Mouse (Mus musculus): ENCODE measurements around the gene Slc26a5. TPM values are rescaled to one million over a fixed set of nuclear protein-coding genes. Genes with fewer than 3 reads are reported as not detected.

The Slc26a5 gene
- polyA plus RNA-seq, 1 experiment from 2014 or later, result not detected

DNA sequence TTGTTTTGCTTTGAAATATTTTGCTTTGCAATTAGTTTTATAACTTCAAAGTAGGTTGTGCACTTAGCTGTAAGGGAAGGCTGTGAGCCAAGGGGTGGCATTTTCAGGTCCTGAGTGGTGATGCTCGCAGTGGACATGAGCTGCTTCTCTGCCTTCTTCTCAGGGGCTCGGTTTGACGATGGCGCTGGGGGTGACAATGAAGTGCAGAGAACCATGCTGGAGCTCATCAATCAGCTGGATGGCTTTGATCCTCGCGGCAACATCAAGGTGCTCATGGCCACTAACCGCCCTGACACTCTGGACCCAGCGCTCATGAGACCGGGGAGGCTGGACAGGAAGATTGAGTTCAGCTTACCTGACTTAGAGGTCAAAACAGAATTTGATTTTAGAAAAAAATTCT, 62.5 kb downstream of the Slc26a5 start:
- Histone ChIP-seq H3K27ac (no peak overlapping the region), H3K4me1 (replicated peaks) (no peaks in the 10 kb centered on the region), H3K4me3 (replicated peaks) (no peak overlapping the region), H3K27me3 (replicated peaks) (no peaks in the 10 kb centered on the region), H3K9me3 (no peaks in the 10 kb centered on the region), H3K4me2 (replicated peaks) (no peak overlapping the region), H3K36me3 (peaks cover 18% of the 10 kb centered on the region), H3K9ac (no peak overlapping the region)
- no peak for ATAC-seq
- 92% methylated on average over 9 of the region's 9 CpGs for WGBS

DNA sequence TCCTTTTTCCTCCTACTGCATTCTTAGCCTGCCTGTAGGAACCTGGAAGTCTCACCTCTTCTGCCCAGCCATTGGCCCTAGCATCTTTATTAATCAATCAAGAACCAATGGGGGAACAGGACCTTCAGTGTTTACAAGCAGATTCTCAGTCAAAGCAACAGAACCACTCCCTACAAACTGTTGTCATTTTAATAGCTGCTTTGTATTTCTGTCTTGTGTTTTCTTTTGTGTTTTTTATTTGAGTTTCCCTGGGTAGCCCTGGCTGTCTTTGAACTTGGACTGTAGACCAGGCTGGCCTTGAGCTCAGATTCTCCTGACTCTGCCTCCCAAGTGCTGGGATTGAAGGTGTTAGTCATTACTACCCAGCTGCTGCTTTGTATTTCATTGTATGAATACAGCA, 73.2 kb downstream of the Slc26a5 start:
- ATAC-seq, result no peak
- Histone ChIP-seq H3K9ac (no peak overlapping the region), H3K27ac (no peak overlapping the region), H3K27me3 (replicated peaks) (no peaks in the 10 kb centered on the region), H3K36me3 (0 out of 2 replicates have a peak, but pooled peaks cover 11% of the 10 kb centered on the region), H3K4me2 (replicated peaks) (no peak overlapping the region), H3K9me3 (no peaks in the 10 kb centered on the region), H3K4me3 (replicated peaks) (no peak overlapping the region), H3K4me1 (replicated peaks) (peaks cover 6% of the 10 kb centered on the region; the same call in 1 of the 2 replicates)

DNA sequence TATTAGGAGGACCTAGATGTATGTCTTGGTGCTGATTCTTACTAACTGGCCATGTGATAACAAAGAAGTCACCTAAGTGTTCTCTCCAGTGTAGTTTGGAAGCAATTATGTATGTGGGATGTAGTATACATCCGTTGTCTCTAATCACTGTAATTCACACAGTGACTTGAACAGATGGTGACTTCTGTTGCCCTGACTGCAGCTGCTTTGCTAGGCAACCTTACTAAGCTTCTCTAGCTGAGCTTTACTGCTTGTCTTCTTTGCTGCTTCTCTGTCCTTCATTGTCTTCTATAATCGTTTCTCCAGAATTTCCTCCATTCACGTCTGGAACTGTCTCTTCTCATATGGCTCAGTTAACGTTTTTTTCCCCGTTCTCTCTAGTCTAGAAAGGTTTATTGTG, 76.3 kb downstream of the Slc26a5 start:
- no peak overlapping the region for H3K4me2 ChIP-seq (replicated peaks)
- H3K27ac ChIP-seq, result no peak overlapping the region
- H3K36me3 ChIP-seq, result no peaks in the 10 kb centered on the region
- H3K4me3 ChIP-seq (replicated peaks), result no peak overlapping the region
- H3K9me3 ChIP-seq, result no peaks in the 10 kb centered on the region
- H3K9ac ChIP-seq, result no peak overlapping the region
- H3K4me1 ChIP-seq (replicated peaks), result peaks cover 6% of the 10 kb centered on the region; the same call in 1 of the 2 replicates
- ATAC-seq, result no peak
- WGBS, result 64% methylated on average over 5 of the region's 5 CpGs
- no peaks in the 10 kb centered on the region for H3K27me3 ChIP-seq (replicated peaks)

DNA sequence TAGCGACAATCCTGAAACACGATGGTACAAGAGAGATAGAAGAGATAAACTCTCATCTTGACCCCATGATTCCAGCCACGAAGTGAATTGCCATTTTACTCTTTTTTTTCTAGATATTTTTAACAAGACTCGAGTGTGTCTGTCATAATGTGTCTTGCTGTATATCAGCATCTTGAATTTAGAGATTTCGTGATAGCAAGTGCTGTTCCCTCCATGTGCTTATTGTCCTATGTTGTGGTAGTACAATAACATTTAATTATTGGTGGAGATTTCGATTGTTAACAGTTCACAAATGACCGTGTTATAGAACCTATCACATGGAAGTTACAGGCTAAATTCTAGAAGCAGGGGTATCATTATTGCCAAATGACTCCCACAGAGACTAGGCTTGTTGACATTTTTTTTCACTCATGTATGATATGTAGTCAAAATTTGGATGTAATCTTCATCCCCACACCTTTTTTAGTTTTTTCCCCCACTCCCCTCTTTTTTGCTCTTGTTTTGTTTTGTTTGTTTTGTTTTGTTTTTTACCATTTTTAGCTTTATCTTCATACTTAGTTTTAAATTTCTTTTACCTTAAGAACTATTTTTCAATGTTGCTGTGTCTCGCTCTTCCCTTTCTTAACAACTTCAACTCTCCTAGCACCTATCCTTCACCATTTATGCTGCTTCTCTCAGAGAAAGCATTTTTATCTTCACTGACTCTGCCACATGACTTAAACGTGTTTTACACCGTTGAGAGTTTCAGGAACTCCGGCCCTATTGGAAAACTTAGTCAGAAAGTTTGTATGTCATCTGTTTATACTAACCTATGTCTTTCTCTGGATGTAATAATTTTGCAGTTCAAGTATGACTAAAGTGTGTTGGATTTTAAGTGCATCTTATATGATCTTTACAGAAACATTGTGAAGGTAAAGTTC, 78.0 kb downstream of the Slc26a5 start:
- peak overlapping the region; percentile 85 for H3K4me3 ChIP-seq (replicated peaks)
- H3K27ac ChIP-seq, result 0 out of 2 replicates have a peak overlapping the region, but pooled peaks have one; percentile 84
- H3K27me3 ChIP-seq (replicated peaks), result no peaks in the 10 kb centered on the region
- H3K9me3 ChIP-seq, result no peaks in the 10 kb centered on the region
- peaks cover 6% of the 10 kb centered on the region; the same call in 1 of the 2 replicates for H3K4me1 ChIP-seq (replicated peaks)
- H3K9ac ChIP-seq, result peak overlapping the region; percentile 92
- WGBS, result 35% methylated on average over 11 of the region's 11 CpGs
- ATAC-seq, result no peak
- peak overlapping the region; percentile 65 for H3K4me2 ChIP-seq (replicated peaks)
- peaks cover 3% of the 10 kb centered on the region for H3K36me3 ChIP-seq

DNA sequence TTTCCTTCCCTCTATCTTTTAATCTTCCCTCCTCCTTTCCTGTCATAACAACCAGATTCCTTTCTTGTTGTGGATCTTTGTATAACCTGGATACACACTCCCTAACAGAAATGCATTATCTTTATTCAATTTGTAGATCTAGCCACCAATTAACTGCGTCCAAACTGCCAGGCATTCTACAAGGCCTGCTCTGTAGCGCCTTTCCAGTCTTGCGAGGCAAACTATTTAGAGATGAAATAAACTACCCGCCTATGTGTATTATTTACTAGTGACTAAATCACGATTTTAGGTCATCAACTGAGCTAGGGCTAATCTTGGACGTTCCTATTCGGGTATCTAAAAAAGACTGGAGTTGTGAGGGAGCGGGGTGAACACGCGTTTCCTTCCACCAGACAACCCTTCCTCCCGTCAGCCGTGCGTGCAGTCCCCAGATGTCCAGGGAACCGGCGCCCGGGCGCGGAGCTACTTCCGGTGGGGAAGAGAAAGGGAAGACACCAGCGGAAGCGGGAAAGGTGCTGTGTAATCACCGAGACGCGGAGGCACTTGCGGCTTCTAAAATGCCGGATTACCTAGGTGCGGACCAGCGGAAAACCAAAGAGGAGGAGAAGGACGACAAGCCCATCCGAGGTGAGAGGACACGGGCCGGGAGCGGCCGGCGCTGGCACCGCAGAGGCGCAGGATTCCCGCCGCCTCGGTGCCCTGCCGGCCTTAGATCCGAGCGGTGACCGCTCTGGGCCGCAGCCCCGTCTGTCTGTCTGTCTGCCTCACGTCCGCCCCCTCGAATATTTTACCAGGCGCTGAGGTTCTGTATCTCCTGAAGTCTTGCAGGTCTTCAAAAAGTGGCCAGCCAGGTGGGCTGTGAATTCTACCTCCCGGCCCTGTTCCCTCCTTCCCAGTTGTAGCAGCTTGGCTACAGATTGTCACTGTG, 78.9 kb downstream of the Slc26a5 start:
- Histone ChIP-seq H3K9me3 (no peaks in the 10 kb centered on the region), H3K9ac (peak overlapping the region; percentile 92), H3K4me2 (replicated peaks) (peak overlapping the region; percentile 65), H3K4me1 (replicated peaks) (peaks cover 6% of the 10 kb centered on the region; the same call in 1 of the 2 replicates), H3K4me3 (replicated peaks) (peak overlapping the region; percentile 85), H3K27me3 (replicated peaks) (no peaks in the 10 kb centered on the region), H3K27ac (peak overlapping the region; percentile 84), H3K36me3 (peaks cover 10% of the 10 kb centered on the region)
- peak; percentile 86 for ATAC-seq
- WGBS, result 2% methylated on average over 51 of the region's 51 CpGs

DNA sequence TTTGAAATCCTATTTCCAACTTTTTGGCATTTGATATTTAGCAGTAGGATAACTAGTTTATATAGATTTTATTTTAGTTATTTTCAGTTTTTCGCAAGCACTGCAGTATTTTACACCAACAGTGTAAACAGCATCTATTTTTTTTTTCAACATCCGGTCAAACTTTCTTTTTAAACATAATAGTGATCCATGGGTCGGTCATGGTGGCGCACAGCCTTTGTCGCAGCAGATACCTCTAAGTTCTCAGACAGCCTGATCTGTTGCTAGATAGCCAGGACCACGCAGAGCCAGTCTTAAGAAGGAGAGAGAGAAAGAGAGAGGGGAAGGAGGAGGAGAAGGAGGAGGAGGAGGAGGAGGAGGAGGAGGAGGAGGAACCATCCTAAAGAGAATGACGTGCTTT, 79.6 kb downstream of the Slc26a5 start:
- Histone ChIP-seq H3K9me3 (no peaks in the 10 kb centered on the region), H3K4me2 (replicated peaks) (no peak overlapping the region), H3K9ac (no peak overlapping the region), H3K27ac (no peak overlapping the region), H3K27me3 (replicated peaks) (no peaks in the 10 kb centered on the region), H3K4me3 (replicated peaks) (no peak overlapping the region), H3K4me1 (replicated peaks) (peaks cover 6% of the 10 kb centered on the region; the same call in 1 of the 2 replicates), H3K36me3 (peaks cover 18% of the 10 kb centered on the region)
- no peak for ATAC-seq
- WGBS, result 72% methylated on average over 7 of the region's 7 CpGs

DNA sequence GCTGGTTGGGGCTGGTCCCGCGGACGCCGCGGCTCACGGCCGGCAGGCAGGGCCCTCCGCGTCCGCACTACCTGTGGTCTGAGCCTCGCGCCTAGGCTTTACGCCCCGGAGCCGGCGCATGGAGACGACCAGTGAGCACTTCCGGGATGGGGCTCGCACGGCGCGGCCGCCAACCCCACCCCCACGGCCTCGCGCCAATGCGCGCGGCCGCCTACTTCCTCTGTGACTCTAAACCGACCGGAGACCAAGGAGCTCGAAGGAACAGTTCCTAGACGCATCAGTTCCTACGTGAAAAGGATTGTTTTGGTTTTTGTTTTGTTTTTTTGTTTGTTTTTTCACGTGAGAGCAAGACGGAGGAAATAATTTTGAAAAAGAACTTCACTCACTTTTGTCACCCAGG, 80.4 kb downstream of the Slc26a5 start, which contains the start of the genes Dnajc2 and Psmc2:
Gene Dnajc2, minus strand, starts transcription at position 199 of the 400 bp plus-strand sequence.
Gene Psmc2, plus strand, starts transcription at position 231 of the 400 bp plus-strand sequence.
- Histone ChIP-seq H3K4me3 (replicated peaks) (peak within 1 kb of the TSS; percentile 97), H3K9ac (peak within 1 kb of the TSS; percentile 85), H3K4me1 (replicated peaks) (peaks cover 6% of the 10 kb centered on the region; the same call in 1 of the 2 replicates), H3K27ac (peak within 1 kb of the TSS; percentile 55), H3K4me2 (replicated peaks) (peak within 1 kb of the TSS; percentile 85), H3K27me3 (replicated peaks) (no peaks in the 10 kb centered on the region), H3K9me3 (no peaks in the 10 kb centered on the region), H3K36me3 (peaks cover 18% of the 10 kb centered on the region)
- ATAC-seq, result peak; percentile 97
- WGBS, result under 1% methylated on average over 37 of the region's 37 CpGs

DNA sequence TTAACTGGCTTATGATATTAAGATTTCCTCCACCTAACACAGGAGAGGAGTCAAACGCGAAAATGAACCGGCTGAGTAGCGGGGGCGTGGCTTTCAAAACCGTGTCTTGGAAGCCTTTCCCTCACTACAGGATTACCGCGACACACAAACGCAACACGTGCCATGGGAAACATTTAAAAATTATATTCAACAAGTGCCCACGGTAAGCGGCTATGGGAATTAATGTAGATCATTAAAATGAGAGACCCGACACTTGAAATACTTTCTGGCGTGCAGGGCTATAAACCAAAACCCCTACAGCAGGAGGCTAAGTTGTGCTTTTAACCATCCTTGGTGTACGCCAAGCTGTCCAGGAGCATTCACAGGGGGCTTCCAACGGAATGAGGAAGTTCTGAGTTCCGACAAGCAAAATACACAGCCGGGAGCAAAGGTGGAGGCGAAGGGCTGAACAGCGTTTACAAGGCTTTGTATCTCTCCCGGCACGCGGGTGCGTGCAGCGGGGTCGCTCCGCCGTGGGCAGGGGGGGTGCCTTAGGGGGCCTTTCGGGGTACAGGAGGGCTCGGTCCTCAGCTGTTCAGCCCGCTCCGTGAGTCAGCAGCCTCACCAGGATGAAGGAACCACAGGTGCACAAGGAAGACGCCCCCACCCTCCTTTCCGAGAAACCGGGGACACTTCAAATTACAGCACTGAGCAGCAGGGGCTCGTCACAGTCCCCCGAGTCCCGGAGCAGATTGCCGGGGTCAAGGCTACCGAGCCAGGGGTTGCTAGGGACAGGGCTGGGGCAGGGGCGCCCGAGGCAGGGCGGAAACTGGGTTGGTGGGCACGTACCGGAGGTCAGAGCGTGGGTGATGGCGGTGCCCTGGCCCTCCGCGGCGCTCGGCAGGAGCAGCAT, 81.0 kb downstream of the Slc26a5 start:
- peak overlapping the region; percentile 85 for H3K9ac ChIP-seq
- peak; percentile 79 for ATAC-seq
- peak overlapping the region; percentile 97 for H3K4me3 ChIP-seq (replicated peaks)
- peaks cover 6% of the 10 kb centered on the region; the same call in 1 of the 2 replicates for H3K4me1 ChIP-seq (replicated peaks)
- WGBS, result under 1% methylated on average over 51 of the region's 51 CpGs
- peaks cover 24% of the 10 kb centered on the region for H3K36me3 ChIP-seq
- no peaks in the 10 kb centered on the region for H3K9me3 ChIP-seq
- H3K4me2 ChIP-seq (replicated peaks), result peak overlapping the region; percentile 85
- H3K27ac ChIP-seq, result peak overlapping the region; percentile 55
- H3K27me3 ChIP-seq (replicated peaks), result no peaks in the 10 kb centered on the region

DNA sequence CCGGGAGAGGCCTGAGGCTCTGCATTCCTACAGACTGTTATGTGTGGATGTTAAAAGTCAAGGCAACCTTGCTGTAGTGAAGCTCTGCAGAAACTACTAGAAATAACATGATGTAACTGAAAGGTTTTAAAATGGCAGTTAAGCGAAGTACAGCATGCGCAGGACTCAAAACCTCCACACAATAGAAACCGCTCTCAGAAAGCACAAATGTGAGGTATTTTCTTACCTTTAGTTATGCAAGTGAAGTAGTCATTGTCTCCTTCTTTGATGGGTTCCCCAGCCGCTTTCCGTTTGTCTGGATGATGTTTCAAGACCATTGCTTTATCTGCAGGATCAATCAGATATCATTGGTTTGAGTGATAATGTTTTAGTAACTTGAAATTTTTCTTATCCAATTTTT, 88.9 kb downstream of the Slc26a5 start:
- 90% methylated on average over 6 of the region's 6 CpGs for WGBS
- no peak overlapping the region for H3K4me2 ChIP-seq (replicated peaks)
- no peaks in the 10 kb centered on the region for H3K9me3 ChIP-seq
- H3K4me3 ChIP-seq (replicated peaks), result no peak overlapping the region
- H3K36me3 ChIP-seq, result peaks cover 25% of the 10 kb centered on the region
- no peaks in the 10 kb centered on the region for H3K27me3 ChIP-seq (replicated peaks)
- H3K9ac ChIP-seq, result no peak overlapping the region
- no peak for ATAC-seq
- H3K4me1 ChIP-seq (replicated peaks), result no peaks in the 10 kb centered on the region
- H3K27ac ChIP-seq, result no peak overlapping the region

DNA sequence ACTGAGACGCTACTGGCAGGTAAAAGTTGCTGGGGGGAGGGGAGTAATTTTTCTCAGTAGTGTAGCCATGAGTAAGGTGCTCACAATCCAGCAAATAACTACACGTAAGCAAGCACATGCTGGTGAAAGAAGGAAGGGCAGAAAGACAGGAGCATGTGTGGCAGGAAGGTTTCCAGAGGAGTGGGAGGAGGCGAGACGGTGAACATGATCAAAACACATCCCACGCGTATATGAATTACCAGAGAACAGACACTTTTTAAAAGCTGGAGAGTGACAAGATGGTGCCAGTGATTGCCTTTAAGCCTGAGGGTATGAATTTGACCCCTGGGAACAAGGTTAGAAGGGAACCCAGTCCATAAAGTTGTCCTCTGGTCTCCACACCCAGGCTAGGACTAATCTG, 95.6 kb downstream of the Slc26a5 start:
- H3K9ac ChIP-seq, result no peak overlapping the region
- 92% methylated on average over 6 of the region's 6 CpGs for WGBS
- H3K4me1 ChIP-seq (replicated peaks), result no peaks in the 10 kb centered on the region
- H3K27me3 ChIP-seq (replicated peaks), result no peaks in the 10 kb centered on the region
- ATAC-seq, result no peak
- no peak overlapping the region for H3K4me2 ChIP-seq (replicated peaks)
- no peaks in the 10 kb centered on the region for H3K9me3 ChIP-seq
- H3K27ac ChIP-seq, result no peak overlapping the region
- H3K36me3 ChIP-seq, result peaks cover 31% of the 10 kb centered on the region
- no peak overlapping the region for H3K4me3 ChIP-seq (replicated peaks)

DNA sequence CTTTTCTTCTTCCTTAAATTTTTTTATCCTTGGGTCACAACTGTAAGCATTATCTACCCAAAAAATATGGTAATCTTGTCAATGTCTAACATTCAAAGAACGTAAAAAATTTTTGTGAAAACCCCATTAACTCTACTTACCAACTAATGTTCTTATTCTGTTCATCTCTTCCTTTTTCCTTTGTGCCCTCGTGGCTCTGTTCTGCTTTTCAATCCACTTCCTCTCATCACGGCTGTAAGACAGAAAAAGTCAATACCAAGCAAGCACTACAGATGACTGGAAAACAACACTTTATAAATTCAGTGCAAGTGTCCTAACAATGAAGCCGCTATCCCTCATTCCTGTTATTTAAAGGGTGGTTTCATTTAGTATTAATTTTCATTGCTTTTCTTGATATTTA, 96.9 kb downstream of the Slc26a5 start:
- H3K9ac ChIP-seq, result no peak overlapping the region
- no peak for ATAC-seq

More for the DNA sequence above, 96.9 kb downstream of the Slc26a5 start:
- Histone ChIP-seq H3K4me2 (replicated peaks) (no peak overlapping the region), H3K36me3 (peaks cover 30% of the 10 kb centered on the region), H3K4me1 (replicated peaks) (no peaks in the 10 kb centered on the region), H3K27ac (no peak overlapping the region), H3K9me3 (no peaks in the 10 kb centered on the region), H3K4me3 (replicated peaks) (no peak overlapping the region), H3K27me3 (replicated peaks) (no peaks in the 10 kb centered on the region)
- 86% methylated on average over 4 of the region's 4 CpGs for WGBS
